Mouse (Mus musculus) bone marrow, adult 2 months (tissue): ENCODE measurements around the gene Tpm4. TPM values are rescaled to one million over a fixed set of nuclear protein-coding genes. Genes with fewer than 3 reads are reported as not detected.
A peak's percentile ranks its signal among the peaks of the same experiment; 100 is the strongest.

Experiments used
- H3K27ac ChIP-seq: fragments of 200-500 bp; 2 replicates; pipeline ENCODE4 v1.5.1; 2012; ENCODE audit warnings: low read depth, mild to moderate bottlenecking, control low read depth, inconsistent platforms, low read length; ENCODE audit not compliant: control insufficient read depth, poor library complexity, insufficient read depth
- H3K4me1 ChIP-seq: fragments of 200-500 bp; 2 replicates; pipeline ENCODE4 v1.6.1; 2011; ENCODE audit warnings: low read length; ENCODE audit not compliant: control insufficient read depth, insufficient read depth
- H3K4me3 ChIP-seq: fragments of 200-500 bp; replicated peaks from 2 replicates; pipeline ENCODE3; 2011; ENCODE audit warnings: mild to moderate bottlenecking, low read depth, low read length, control low read depth; ENCODE audit not compliant: control insufficient read depth
- CTCF ChIP-seq: fragments of 200-500 bp; IDR thresholded peaks from 2 replicates; pipeline ENCODE4 v1.5.1; 2011; ENCODE audit warnings: low read length, control low read depth; ENCODE audit not compliant: control insufficient read depth, insufficient read depth
- POLR2A ChIP-seq: fragments of 200-500 bp; IDR thresholded peaks from 2 replicates; pipeline ENCODE4 v1.6.1; 2011; ENCODE audit warnings: low read depth, mild to moderate bottlenecking, control low read depth, low read length, borderline replicate concordance; ENCODE audit not compliant: control insufficient read depth
- WGBS: fragments of 180-500 bp; shearing (Covaris S2); methylation state at CpG from one replicate; pipeline ENCODE4 v1.1.7; 2018; 5-methylcytosine and 5-hydroxymethylcytosine counted together
- polyA plus RNA-seq: library from polyadenylated mRNA; stranded (reverse); fragments of >200 nt; gene quantifications from 2 replicates; pipeline ENCODE4 v1.2.4, GENCODE M21; 2011; ENCODE audit warnings: low replicate concordance; ENCODE audit not compliant: missing spikeins, insufficient read depth, insufficient read length

Gene Tpm4
- polyA plus RNA-seq, 1 experiment, result 138 TPM

DNA sequence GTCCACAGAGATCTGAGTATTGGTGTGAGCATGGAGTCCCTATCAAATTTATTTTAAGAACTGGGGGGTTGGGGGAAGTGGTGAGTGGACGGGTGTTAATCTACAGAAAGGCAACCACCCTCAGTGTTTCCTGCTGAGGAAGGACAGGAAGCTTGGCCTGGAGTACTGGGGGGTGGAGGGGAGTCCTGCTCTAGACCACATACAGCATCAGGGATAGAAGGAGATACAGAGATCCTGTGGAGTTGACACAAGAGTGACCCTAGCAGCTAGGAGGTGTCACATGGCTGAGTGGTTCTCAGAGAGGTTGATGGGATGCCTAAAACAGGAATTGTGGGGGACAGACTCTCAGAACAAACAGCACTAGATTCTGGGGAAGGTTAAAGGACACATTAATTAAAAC, 1.3 kb upstream of the Tpm4 start:
- WGBS, result 2% methylated on average over 1 of the region's 1 CpGs
- TF ChIP-seq POLR2A, result no peak
- no peak for TF ChIP-seq CTCF
- Histone ChIP-seq H3K27ac (no peak overlapping the region), H3K4me3 (no peak overlapping the region), H3K4me1 (peaks cover 5% of the 10 kb centered on the region; the same call in 1 of the 2 replicates)

DNA sequence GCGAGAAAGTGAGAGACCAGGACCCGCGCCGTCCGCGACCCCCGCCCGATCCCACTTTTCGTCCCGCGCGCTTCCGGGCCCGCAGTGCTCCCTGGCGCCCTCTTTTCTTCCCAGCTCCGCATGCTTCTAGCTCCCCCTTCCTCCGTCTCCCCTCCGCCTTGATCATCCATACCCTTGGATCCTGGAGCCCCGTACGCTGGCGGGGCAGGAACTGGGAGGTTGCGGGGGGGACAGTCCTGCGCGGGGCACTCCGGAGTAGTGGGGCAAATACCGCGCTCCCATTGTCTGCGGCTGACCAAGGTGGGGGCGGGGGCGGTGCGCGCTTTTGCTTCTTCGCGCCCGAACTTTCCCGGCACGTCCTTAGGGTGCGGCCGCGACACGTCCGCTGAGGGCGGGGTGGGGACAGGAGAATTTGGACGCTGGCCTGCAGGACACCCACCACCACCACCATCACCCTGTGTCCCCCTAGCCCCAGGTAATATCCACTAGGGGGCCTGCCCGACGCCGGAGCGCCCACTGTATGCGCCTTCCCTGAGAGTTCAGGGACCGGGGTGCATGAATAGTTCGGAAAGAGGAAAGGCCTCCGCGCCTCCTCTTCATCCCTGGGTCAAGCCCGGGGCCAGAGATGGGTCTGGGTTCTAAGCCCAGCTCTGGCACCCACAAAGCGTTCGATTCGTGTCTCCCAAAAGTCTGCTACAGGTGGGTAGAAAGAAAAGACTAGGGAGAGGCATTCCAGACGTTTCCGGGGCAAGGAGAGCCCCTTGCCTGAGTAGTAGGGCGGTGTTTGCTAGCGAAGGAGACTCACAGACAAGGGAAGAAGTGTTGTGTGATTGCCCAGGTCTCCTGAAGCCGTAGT, 899 bp downstream of the Tpm4 start:
- peak overlapping the region; percentile 67 for H3K4me3 ChIP-seq
- TF ChIP-seq POLR2A, result no peak; the same call in 1 of the 2 replicates
- TF ChIP-seq CTCF, result peak; percentile 28; the same call in 1 of the 2 replicates
- WGBS, result under 1% methylated on average over 61 of the region's 62 CpGs
- peaks cover 5% of the 10 kb centered on the region; the same call in 1 of the 2 replicates for H3K4me1 ChIP-seq
- H3K27ac ChIP-seq, result peak overlapping the region; percentile 96

DNA sequence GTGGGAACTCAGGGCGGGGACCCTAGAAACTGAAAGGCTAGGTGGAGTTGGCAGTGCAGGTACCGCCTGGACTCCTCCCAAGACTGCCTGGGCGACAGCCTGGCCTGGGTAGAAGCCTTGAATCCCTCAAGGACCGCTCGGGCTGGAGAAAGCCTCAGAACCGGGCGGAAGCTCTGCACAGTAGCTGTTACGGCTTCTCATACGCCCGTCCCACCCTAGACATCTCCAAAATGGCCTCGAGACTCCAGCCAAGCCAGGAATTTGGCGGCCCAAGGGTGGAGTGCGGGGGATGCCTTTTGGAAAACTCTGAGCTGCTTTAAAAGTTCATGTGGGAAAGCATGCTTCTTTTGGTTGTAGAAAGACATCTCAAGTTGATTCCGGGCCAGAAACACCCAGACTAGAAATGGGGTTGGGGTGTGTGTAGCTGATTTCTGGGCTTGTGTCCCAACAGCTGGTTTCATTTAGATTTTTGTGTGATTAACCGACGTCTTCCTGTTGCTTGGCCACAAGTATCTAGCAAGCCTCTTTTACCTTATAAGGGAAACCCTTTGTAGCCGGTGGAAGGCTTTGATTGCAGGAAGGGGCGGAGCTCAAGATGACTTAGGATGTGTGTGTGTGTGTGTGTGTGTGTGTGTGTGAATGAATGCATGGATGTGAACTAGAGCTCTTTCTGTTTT, 1.7 kb downstream of the Tpm4 start:
- under 1% methylated on average over 18 of the region's 18 CpGs for WGBS
- H3K4me3 ChIP-seq, result peak overlapping the region; percentile 67
- peaks cover 5% of the 10 kb centered on the region; the same call in 1 of the 2 replicates for H3K4me1 ChIP-seq
- peak; percentile 24; the same call in 1 of the 2 replicates for TF ChIP-seq POLR2A
- TF ChIP-seq CTCF, result no peak
- H3K27ac ChIP-seq, result peak overlapping the region; percentile 96

DNA sequence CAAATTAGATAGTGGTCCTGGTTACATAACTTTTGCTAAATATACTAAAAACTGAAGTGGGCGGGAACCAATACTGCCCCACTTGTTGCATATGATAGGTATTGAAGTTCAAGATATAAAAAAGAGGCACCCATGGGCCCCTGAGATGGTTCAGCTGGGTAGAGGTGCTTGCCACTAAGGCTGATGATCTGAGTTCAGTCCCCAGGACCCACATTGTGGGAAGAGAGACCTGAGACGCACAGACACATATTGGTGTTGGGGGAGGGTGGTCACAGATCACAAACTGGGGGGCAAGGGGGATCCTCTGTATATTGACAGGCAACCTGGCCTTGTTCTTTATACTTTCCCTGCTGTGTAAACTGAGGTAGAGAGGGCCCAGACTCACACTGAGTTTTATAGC, 2.7 kb downstream of the Tpm4 start:
- H3K4me3 ChIP-seq, result no peak overlapping the region
- no peak for TF ChIP-seq POLR2A
- no peak for TF ChIP-seq CTCF
- H3K4me1 ChIP-seq, result peaks cover 3% of the 10 kb centered on the region; the same call in 1 of the 2 replicates
- 73% methylated on average over 2 of the region's 2 CpGs for WGBS
- H3K27ac ChIP-seq, result no peak overlapping the region

- H3K4me1 ChIP-seq, result peaks cover 2% of the 10 kb centered on the region; the same call in 1 of the 2 replicates
Measured at GRCm38 (mm10) chr8:72138456-72138855, 3.7 kb downstream of the Tpm4 start.

DNA sequence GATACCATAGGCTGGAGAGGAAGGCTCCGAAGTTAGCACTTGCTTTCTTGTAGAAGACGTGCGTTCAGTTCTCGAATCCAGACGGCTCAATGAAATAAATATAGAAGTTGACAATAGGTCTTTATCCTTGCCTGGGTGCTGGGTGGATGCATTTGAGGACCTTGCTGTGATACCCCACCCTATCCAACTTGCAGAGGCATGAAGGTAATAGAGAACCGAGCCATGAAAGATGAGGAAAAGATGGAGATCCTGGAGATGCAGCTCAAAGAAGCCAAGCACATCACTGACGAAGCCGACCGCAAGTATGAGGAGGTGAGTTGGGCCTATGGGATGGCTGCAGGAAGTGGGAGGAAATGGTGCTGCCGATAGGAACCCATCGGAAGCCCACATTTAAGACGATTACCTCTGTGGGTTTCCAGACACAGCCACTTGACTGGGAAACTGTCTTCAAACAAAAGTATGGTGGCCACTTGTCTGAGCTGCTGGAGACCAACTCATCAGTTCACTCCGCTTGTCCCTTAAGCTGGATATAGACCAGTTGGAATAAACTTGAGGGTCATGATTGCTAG, 8.6 kb downstream of the Tpm4 start:
- TF ChIP-seq POLR2A, result no peak
- TF ChIP-seq CTCF, result no peak
- Histone ChIP-seq H3K27ac (no peak overlapping the region), H3K4me3 (no peak overlapping the region), H3K4me1 (peaks cover 5% of the 10 kb centered on the region; the same call in 1 of the 2 replicates)
- WGBS, result 76% methylated on average over 13 of the region's 13 CpGs

More at GRCm38 (mm10) chr8:72138456-72138855, 3.7 kb downstream of the Tpm4 start:
- no peak overlapping the region for H3K27ac ChIP-seq
- 81% methylated on average over 5 of the region's 5 CpGs for WGBS
- TF ChIP-seq CTCF, result no peak
- TF ChIP-seq POLR2A, result no peak
- no peak overlapping the region for H3K4me3 ChIP-seq

DNA sequence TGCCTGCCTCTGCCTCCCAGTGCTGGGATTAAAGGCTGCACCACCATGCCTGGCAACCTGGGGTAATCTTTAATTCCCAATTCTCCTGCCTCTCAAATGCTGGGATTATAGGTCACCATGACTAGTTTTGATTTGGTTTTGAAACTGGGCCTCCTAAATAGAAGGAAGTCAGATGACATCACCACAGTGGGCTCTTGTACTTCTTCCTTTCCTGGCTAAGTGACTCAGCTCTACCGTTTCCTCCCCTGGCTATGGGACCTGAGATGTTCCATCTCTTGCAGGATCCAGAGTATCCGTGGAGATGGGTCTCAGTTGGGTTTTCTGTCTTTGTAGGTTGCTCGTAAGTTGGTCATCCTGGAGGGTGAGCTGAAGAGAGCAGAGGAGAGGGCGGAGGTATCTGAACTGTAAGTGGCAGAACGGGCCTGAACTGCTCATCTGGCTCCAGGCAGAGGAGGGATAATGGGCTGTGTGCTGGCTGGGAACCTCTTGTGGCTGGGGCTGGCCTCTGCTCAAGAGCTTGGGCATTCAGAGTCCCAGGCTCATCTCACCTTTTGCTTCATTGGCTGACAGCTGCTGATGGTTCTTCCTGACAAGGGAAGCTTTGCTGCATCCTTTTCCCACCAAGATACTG, 9.7 kb downstream of the Tpm4 start:
- Histone ChIP-seq H3K27ac (peak overlapping the region; percentile 41; the same call in 1 of the 2 replicates), H3K4me1 (peaks cover 5% of the 10 kb centered on the region; the same call in 1 of the 2 replicates), H3K4me3 (no peak overlapping the region)
- TF ChIP-seq POLR2A, result no peak
- TF ChIP-seq CTCF, result no peak
- WGBS, result 50% methylated on average over 5 of the region's 5 CpGs
